Mouse (Mus musculus) megakaryocyte, embryonic 14.5 days (primary cell): ENCODE measurements around the gene Topaz1. TPM values are rescaled to one million over a fixed set of nuclear protein-coding genes. Genes with fewer than 3 reads are reported as not detected.

ENCODE experiments used
- H3K27me3 ChIP-seq: replicated peaks from 2 replicates; pipeline ENCODE3; 2012; ENCODE audit warnings: inconsistent platforms
- H3K36me3 ChIP-seq: replicated peaks from 2 replicates; pipeline ENCODE3; 2012; ENCODE audit warnings: low read length, inconsistent platforms, mixed read lengths
- H3K4me1 ChIP-seq: 2 replicates; pipeline ENCODE4 v1.6.1; 2012; ENCODE audit warnings: inconsistent platforms
- H3K4me3 ChIP-seq: replicated peaks from 2 replicates; pipeline ENCODE3; 2012; ENCODE audit warnings: moderate library complexity, mild to moderate bottlenecking, inconsistent platforms
- H3K9me3 ChIP-seq: 2 replicates; pipeline ENCODE4 v1.6.1; 2012; ENCODE audit warnings: inconsistent platforms
- FLI1 ChIP-seq: IDR thresholded peaks from 2 replicates; pipeline ENCODE4 v1.6.1; 2012; ENCODE audit warnings: low read length, inconsistent platforms, mixed read lengths
- GATA1 ChIP-seq: IDR thresholded peaks from 3 replicates; pipeline ENCODE4 v1.6.1; 2012; ENCODE audit warnings: mixed read lengths, low read length, inconsistent platforms, borderline replicate concordance
- polyA plus RNA-seq: library from polyadenylated mRNA; stranded (reverse); fragments of >175 nt; gene quantifications from 2 replicates; pipeline ENCODE4 v1.2.3, GENCODE M21; 2012; ENCODE audit warnings: low replicate concordance; ENCODE audit not compliant: insufficient read depth

The Topaz1 gene
- polyA plus RNA-seq, 1 experiment: not detected

DNA sequence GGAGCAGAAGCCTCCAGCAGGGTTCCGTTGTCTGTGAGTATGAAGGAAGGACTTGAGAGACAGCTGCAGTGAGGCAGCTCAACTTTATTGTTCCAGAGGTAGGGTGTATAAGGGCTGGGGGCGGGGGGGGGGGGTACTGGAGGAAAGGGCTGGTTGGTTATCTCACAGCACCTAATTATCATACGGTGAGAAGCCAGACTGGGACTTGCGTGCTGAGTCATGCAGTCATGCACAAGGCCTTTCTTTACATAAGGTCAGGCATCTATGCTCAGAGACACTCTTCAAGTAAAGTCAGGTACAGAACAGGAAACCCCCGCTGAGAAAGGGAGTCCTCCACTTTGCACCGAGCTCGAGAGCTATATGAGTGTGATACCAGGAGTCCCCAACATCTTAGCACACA is 12.2 kb upstream of the Topaz1 start:
- 0 out of 2 replicates have a peak, but pooled peaks cover under 1% of the 10 kb centered on the region for H3K9me3 ChIP-seq
- H3K36me3 ChIP-seq: no peaks in the 10 kb centered on the region
- no peak overlapping the region for H3K4me3 ChIP-seq
- no peak for TF ChIP-seq GATA1
- TF ChIP-seq FLI1: no peak
- H3K27me3 ChIP-seq: peaks cover 27% of the 10 kb centered on the region
- H3K4me1 ChIP-seq: peaks cover 6% of the 10 kb centered on the region

DNA sequence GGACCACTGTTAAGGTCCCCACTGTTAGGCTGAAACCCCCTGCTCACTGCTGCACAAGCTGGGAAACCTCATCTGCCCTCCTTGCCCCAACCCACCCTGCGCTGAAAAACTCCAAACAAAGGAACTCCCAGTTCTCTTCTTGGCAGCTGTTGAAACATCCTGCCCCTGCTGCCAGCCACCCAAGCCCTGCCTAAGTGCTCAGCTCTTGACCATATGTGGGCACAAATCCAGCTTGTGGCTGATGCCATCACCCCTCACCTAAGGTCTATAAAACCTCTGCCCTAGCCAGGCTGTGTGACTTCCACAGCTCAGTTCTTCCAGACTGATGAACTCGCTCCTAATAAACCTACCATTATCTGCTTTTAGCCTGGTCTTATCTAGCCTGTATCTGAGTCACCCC is 11.1 kb upstream of the Topaz1 start:
- Histone ChIP-seq H3K27me3 (peaks cover 26% of the 10 kb centered on the region), H3K4me3 (no peak overlapping the region), H3K9me3 (0 out of 2 replicates have a peak, but pooled peaks cover 4% of the 10 kb centered on the region), H3K4me1 (peaks cover 6% of the 10 kb centered on the region), H3K36me3 (no peaks in the 10 kb centered on the region)
- TF ChIP-seq FLI1: no peak
- no peak for TF ChIP-seq GATA1

DNA sequence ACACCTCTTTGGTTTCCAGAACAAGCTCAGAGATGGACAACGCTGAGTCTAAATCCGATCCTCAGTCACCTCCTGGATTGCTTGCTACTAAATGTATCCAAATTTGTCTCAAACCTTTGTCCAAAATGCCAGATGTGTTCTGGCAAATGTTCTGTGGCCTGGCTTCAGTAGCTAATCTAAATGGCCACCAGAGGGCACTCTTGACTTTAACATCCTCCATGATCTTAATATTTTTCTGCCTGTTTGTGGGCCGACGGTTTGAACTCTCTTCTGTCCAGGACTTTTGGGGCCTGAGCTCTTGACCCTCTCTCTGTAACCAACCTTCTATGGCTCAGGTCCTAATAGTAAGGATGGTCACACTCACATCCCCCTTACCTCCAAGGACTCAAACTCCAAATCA is 10.4 kb upstream of the Topaz1 start:
- no peaks in the 10 kb centered on the region for H3K36me3 ChIP-seq
- TF ChIP-seq GATA1: no peak
- H3K9me3 ChIP-seq: 0 out of 2 replicates have a peak, but pooled peaks cover 4% of the 10 kb centered on the region
- peaks cover 30% of the 10 kb centered on the region for H3K27me3 ChIP-seq
- peaks cover 6% of the 10 kb centered on the region for H3K4me1 ChIP-seq
- no peak overlapping the region for H3K4me3 ChIP-seq

DNA sequence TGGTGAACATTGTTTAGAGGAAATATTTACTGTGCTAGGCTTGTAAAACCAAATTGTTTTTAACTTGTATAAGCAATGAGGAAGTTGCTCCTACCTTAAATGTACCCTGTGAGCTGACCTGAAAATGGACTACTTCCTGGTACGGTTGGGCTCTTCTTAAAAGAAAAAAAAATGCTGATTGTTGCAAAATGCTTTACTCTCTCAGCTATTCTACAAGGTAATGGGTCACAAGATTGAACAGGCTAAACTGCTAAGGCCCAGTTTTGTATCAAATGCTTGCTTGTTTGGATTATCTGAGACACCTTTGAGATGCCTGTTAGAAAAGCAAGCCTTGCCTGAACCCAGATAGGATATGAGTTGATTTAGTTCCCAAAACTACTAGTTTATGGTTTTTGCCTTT is 1.3 kb upstream of the Topaz1 start:
- H3K36me3 ChIP-seq: no peaks in the 10 kb centered on the region
- no peak for TF ChIP-seq GATA1
- TF ChIP-seq FLI1: no peak
- no peaks in the 10 kb centered on the region for H3K4me1 ChIP-seq
- H3K9me3 ChIP-seq: peaks cover 14% of the 10 kb centered on the region
- no peak overlapping the region for H3K4me3 ChIP-seq
- peaks cover 6% of the 10 kb centered on the region for H3K27me3 ChIP-seq

DNA sequence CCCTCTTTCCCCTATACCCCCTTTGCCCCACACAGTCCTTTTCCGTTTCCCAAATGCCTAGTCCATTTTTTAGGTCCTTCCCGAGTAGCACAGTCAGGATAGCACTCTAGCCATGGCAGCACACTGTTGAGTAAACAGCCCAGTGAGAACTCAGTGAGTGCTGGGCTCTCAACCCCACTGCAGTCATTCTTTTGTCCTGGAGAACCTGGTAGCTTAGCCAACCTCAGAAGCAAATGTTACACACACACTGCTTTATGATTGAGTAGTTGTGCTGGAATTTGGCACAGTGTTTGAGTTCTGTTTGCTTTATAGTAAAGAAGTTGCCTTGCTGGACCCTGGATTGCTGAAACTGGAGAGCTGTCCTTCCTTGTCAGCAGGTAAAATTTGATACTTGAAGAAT is 10.5 kb downstream of the Topaz1 start:
- Histone ChIP-seq H3K36me3 (no peaks in the 10 kb centered on the region), H3K9me3 (peaks cover 12% of the 10 kb centered on the region; the same call in 1 of the 2 replicates), H3K27me3 (peaks cover 4% of the 10 kb centered on the region), H3K4me3 (no peak overlapping the region), H3K4me1 (no peaks in the 10 kb centered on the region)
- TF ChIP-seq FLI1: no peak
- no peak for TF ChIP-seq GATA1

DNA sequence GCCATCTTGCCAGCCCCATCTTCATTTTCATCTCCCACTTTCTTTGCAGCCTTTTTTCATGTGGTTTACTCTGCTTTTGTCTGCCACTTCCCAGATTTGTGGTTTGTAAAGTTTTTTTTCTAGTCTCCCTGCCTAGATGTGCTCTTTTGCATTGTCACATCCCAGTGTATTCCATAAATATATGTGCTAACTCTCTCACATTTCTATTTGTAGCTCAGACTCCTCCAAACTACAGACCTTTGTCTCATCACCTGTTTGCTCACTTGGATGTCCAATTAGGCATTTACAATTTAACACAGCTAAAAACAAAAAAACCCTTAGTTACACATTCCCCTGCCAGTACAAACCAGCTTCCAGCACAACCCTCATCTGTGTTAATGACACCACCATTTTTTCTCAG is 13.0 kb downstream of the Topaz1 start:
- Histone ChIP-seq H3K36me3 (no peaks in the 10 kb centered on the region), H3K4me3 (no peak overlapping the region), H3K4me1 (no peaks in the 10 kb centered on the region), H3K9me3 (peaks cover 8% of the 10 kb centered on the region; the same call in 1 of the 2 replicates), H3K27me3 (peaks cover 4% of the 10 kb centered on the region)
- TF ChIP-seq FLI1 (no peak), GATA1 (no peak)

DNA sequence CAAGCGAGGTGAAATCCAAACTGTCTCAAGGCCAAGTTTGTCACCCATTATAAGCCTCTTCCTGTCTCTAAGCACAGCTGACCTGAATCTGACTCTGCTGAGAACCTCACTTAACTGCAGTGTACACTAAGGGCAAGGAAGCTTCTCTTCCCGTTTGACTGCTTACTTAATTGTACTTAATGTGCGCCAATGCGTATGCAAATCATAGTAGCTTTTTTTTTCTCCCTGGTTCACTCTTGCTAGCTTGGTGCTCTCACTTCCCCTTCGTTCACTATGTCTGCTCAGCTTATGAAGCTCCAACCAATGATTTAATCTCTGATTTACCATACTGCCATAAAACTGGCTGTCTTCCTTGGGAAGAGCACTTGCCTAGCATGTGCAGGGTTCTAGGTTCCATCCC is 38.1 kb downstream of the Topaz1 start:
- no peak overlapping the region for H3K4me3 ChIP-seq
- peaks cover 12% of the 10 kb centered on the region for H3K27me3 ChIP-seq
- no peaks in the 10 kb centered on the region for H3K36me3 ChIP-seq
- no peaks in the 10 kb centered on the region; the same call in 1 of the 2 replicates for H3K9me3 ChIP-seq
- TF ChIP-seq GATA1 (no peak), FLI1 (no peak)
- H3K4me1 ChIP-seq: peaks cover under 1% of the 10 kb centered on the region; the same call in 1 of the 2 replicates

DNA sequence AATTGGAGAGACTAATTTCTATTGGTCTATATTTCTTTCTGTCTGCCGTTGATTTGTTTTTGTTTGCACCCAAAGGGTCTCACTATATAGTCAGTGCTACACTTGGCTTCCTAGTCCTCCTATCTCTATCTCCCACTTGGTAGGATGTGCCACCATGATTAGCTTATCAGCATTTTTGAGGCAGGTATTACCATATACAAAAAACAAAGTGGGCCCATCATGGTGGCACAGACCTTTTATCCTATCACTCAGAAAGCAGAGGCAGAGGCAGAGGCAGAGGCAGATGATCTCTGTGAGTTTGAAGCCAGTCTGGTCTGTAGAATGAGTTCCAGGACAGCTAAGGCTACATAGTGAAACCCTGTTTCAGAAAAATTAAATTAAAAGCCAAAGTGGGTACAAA is 39.4 kb downstream of the Topaz1 start:
- no peak for TF ChIP-seq GATA1
- no peak for TF ChIP-seq FLI1
- Histone ChIP-seq H3K4me3 (no peak overlapping the region), H3K4me1 (no peaks in the 10 kb centered on the region), H3K36me3 (no peaks in the 10 kb centered on the region), H3K27me3 (peaks cover 12% of the 10 kb centered on the region), H3K9me3 (no peaks in the 10 kb centered on the region)

DNA sequence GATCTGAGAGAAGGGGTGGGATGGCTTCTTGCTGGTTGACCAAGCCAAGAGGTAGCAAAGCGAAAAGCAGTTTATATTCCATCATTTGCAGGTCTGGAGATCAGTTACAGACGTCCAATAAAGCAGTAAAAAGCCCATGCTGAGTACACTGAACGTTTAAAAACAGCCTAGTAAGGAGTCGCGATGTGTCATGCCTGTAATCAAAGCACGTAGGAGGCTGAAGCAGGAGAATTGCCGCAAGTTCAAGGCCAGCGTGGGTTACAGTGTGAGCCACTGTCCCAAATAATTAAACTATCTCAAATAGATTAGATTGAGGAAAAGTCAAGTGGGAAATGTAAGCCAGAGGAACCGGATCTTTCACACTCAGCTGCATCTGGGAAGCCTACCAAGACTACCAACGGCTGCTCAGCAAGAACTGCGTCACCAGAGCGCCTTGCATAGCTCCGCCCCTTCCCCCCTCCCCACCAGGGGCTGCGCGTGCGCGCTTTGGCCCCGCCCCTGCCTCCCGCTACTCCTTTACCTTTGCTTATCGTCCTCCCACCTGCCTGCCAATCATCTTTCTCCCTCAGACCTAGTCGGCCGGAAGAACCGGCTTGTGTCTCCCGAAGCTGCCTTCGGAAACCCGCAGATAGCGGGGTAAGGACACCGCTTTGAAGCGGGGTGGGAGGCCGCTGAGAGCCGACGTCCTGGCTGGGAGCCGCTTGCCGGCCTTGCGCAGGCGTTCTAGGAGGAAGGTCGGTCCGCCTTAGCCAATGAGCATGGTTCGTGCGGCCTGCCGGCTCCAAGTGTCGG is 58.1 kb downstream of the Topaz1 start, which contains the start of gene Tcaim:
Gene Tcaim (plus strand): TSS at position 487 of the 792 bp plus-strand sequence.
- no peak for TF ChIP-seq FLI1
- no peak for TF ChIP-seq GATA1
- Histone ChIP-seq H3K4me1 (peaks cover 19% of the 10 kb centered on the region), H3K36me3 (no peaks in the 10 kb centered on the region), H3K9me3 (no peaks in the 10 kb centered on the region), H3K4me3 (peak within 1 kb of the TSS; percentile 92), H3K27me3 (no peaks in the 10 kb centered on the region)

DNA sequence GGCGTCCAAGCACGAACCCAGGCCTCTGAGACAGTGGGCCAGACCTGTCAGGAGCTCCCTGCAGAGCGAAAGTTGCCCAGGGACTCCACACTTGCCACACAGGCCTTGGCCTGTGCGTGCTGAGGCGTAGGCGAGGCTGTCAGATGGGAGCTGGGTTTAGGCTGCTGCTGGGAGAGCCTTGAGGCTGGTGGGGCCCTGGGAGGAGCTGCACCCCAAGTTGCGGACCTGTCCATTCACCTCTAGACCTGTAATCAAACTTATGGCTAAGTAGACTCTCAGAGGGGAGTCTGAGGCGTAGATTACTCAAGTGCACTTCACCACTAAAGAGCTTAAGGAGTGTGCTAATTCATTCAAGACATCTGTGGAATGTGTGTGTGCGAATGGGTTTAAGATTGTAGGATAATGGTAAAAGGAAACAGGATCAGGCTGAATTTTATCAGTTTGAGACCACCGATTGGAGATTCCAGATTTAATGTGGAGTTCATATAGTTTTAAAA is 58.7 kb downstream of the Topaz1 start:
- H3K27me3 ChIP-seq: no peaks in the 10 kb centered on the region
- H3K9me3 ChIP-seq: no peaks in the 10 kb centered on the region
- H3K4me3 ChIP-seq: peak overlapping the region; percentile 92
- no peaks in the 10 kb centered on the region for H3K36me3 ChIP-seq
- no peak for TF ChIP-seq GATA1
- no peak for TF ChIP-seq FLI1
- H3K4me1 ChIP-seq: peaks cover 19% of the 10 kb centered on the region
